Mouse (Mus musculus): ENCODE measurements at regions not wholly inside any gene's neighbourhood (a gene's known extent, or its start where the extent isn't known, plus 50 kb on each side); places are given as distances from the start of the nearest gene placed in this dataset.

- Histone ChIP-seq H3K27ac (ENCODE audit: insufficient read depth, low read length) (no peak overlapping the region), H3K4me3 (replicated peaks; ENCODE audit: insufficient read depth, low read depth, low read length) (no peak overlapping the region)
- WGBS = 98% methylated on average over 1 of the region's 1 CpGs
These were observed 139.1 kb downstream of the Fam169b start for GRCm38 (mm10) chr7:68412786-68413185.

More at GRCm38 (mm10) chr7:68412786-68413185, 139.1 kb downstream of the Fam169b start:
- H3K27me3 ChIP-seq (ENCODE audit: control insufficient read depth, insufficient read depth, low read length) = no peaks in the 10 kb centered on the region; the same call in 1 of the 2 replicates
- TF ChIP-seq CTCF (IDR thresholded peaks at IDR 0.05; ENCODE audit: borderline replicate concordance, insufficient read depth, low read depth, low read length) = no peak
- TF ChIP-seq POLR2A (IDR thresholded peaks at IDR 0.05; ENCODE audit: borderline replicate concordance, insufficient read depth, low read length) = no peak
- H3K4me1 ChIP-seq (ENCODE audit: control insufficient read depth, insufficient read depth, low read length) = peaks cover 16% of the 10 kb centered on the region
- no peak for DNase-seq

All from cerebellum, adult 2 months (tissue).